Mouse (Mus musculus): ENCODE measurements at regions not wholly inside any gene's neighbourhood (a gene's known extent, or its start where the extent isn't known, plus 50 kb on each side); places are given as distances from the start of the nearest gene placed in this dataset.

DNA sequence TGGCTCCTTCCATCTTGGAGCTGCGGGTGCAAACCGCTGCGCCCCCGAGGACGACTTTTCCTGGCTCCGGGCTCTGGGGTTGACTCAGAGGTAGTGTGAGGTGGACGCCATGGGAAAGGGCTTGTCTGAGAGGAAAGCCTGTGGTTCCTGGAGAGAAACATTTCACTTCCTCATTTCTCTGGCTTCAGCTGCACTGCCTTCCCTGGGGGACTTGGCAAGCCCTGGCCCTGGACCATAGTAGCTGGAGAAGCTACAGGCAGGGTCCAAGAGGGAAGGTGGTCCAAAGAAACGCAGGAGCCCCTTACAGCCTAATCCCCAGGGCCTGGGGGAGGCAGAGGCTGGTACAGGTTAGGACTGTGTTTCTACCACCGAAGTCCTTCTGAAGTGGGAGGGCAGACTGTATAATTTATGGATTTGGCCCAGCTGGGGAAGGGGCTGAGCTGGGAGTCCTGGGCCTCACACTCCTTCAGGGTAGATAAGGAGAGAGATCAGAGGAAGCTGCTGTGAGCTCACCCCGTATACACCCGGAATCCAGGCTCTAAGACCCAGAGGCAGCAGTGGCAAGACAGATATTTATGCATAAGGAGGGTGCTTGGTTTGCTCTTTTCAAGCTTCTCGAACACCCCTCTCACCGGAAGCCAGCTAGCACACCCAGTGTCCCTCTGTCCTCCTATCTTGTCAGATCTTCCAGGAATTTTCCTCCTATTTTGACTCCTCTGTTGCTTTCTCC lies 50.0 kb upstream of the Podxl start:
- TF ChIP-seq CTCF (IDR thresholded peaks at IDR 0.05; ENCODE audit: low read depth, low read length) = no peak
- TF ChIP-seq POLR2A (IDR thresholded peaks at IDR 0.05; ENCODE audit: borderline replicate concordance, low read depth, low read length) = no peak

Data from bone marrow macrophage, adult 2 months (primary cell).